Mouse (Mus musculus) CH12.LX (cell line): ENCODE measurements around the gene Rffl. TPM values are rescaled to one million over a fixed set of nuclear protein-coding genes. Genes with fewer than 3 reads are reported as not detected.

Experiments used
- DNase-seq: peaks from one replicate; pipeline ENCODE4 v3.0.0-alpha.2; 2013; ENCODE audit errors: extremely low read depth
- H3K27ac ChIP-seq: 2 replicates; pipeline ENCODE4 v1.5.1; 2012; ENCODE audit warnings: low read depth, mild to moderate bottlenecking, control low read depth, moderate library complexity; ENCODE audit not compliant: insufficient read depth
- H3K27me3 ChIP-seq: replicated peaks from 2 replicates; pipeline ENCODE3; 2012; ENCODE audit warnings: inconsistent platforms
- H3K36me3 ChIP-seq, 2 experiments: replicated peaks in 1 of 2; 2 replicates each; pipeline versions ENCODE3 to v1.6.1; 2012; ENCODE audit warnings: inconsistent platforms in 1 of 2, low read length in 1 of 2, mild to moderate bottlenecking in 1 of 2, mixed read lengths in 1 of 2, moderate library complexity in 1 of 2; ENCODE audit not compliant: control insufficient read depth in 1 of 2, insufficient read depth in 1 of 2
- H3K4me1 ChIP-seq, 2 experiments: 2 replicates each; pipeline ENCODE4 v1.6.1; 2012; ENCODE audit warnings: inconsistent platforms in 1 of 2, moderate library complexity in 1 of 2; ENCODE audit not compliant: insufficient read depth in 2 of 2, control insufficient read depth in 1 of 2
- H3K4me2 ChIP-seq: 2 replicates; pipeline ENCODE4 v1.6.1; 2012; ENCODE audit warnings: low read depth, mild to moderate bottlenecking, control low read depth; ENCODE audit not compliant: poor library complexity, insufficient read depth, severe bottlenecking
- H3K4me3 ChIP-seq, 3 experiments: fragments of 150-350 bp in 1 of 3; sonication (generic) in 1 of 3; replicated peaks in 1 of 3; 2 replicates each; pipeline versions ENCODE3 to v1.5.1; 2011 to 2012; ENCODE audit warnings: low read depth in 2 of 3, low read length in 2 of 3, mild to moderate bottlenecking in 2 of 3, moderate library complexity in 2 of 3, control low read depth in 1 of 3, improper control_type of control experiment in 1 of 3, inconsistent platforms in 1 of 3, mixed read lengths in 1 of 3; ENCODE audit not compliant: poor library complexity in 1 of 3
- H3K79me2 ChIP-seq: replicated peaks from 2 replicates; pipeline ENCODE4 v1.6.1; 2012; ENCODE audit warnings: mild to moderate bottlenecking, moderate library complexity; ENCODE audit not compliant: control insufficient read depth, poor library complexity, insufficient read depth, severe bottlenecking; ENCODE audit errors: extremely low read depth
- H3K9ac ChIP-seq: 2 replicates; pipeline ENCODE4 v1.6.1; 2012; ENCODE audit warnings: low read depth, mild to moderate bottlenecking, control low read depth, moderate library complexity; ENCODE audit not compliant: insufficient read depth
- H3K9me3 ChIP-seq: replicated peaks from 2 replicates; pipeline ENCODE3; 2012; ENCODE audit warnings: low read length, inconsistent platforms, mixed read lengths
- CTCF ChIP-seq, 2 experiments: IDR thresholded peaks in 1 of 2; conservative IDR thresholded peaks in 1 of 2; 2 replicates each; pipeline ENCODE4 v1.5.1; 2011 to 2012; ENCODE audit warnings: low read depth in 2 of 2, low read length in 2 of 2, improper control_type of control experiment in 1 of 2, inconsistent platforms in 1 of 2, mild to moderate bottlenecking in 1 of 2, moderate library complexity in 1 of 2
- ELF1 ChIP-seq: IDR thresholded peaks from 2 replicates; pipeline ENCODE4 v1.6.1; 2014; ENCODE audit warnings: low read depth, mild to moderate bottlenecking, inconsistent platforms, low read length, improper control_type of control experiment
- IRF4 ChIP-seq: IDR thresholded peaks from 2 replicates; pipeline ENCODE4 v1.6.1; 2014; ENCODE audit warnings: low read depth, mild to moderate bottlenecking, inconsistent platforms, low read length, improper control_type of control experiment
- JUND ChIP-seq: conservative IDR thresholded peaks from 2 replicates; pipeline ENCODE4 v1.6.1; 2011; ENCODE audit warnings: low read depth, low read length, improper control_type of control experiment
- MAFK ChIP-seq: IDR thresholded peaks from 2 replicates; pipeline ENCODE4 v1.6.1; 2011; ENCODE audit warnings: low read length, improper control_type of control experiment; ENCODE audit not compliant: insufficient replicate concordance
- NRF1 ChIP-seq: IDR thresholded peaks from 2 replicates; pipeline ENCODE4 v1.6.1; 2014; ENCODE audit warnings: low read depth, mild to moderate bottlenecking, inconsistent platforms, low read length, improper control_type of control experiment, moderate library complexity
- RAD21 ChIP-seq: IDR thresholded peaks from 2 replicates; pipeline ENCODE4 v1.6.1; 2011; ENCODE audit warnings: low read depth, mild to moderate bottlenecking, low read length, improper control_type of control experiment, moderate library complexity
- dilution Hi-C: fragments of 300-500 bp; cut with MboI; formaldehyde crosslinking; loops from 2 replicates; pipeline ENCODE4 v1.14.3; 2020; ENCODE audit warnings: low sequenced_read_pairs; ENCODE audit not compliant: extremely low pct_unique_long_range_greater_than_20kb, extremely low pct_ligation_motif_present
- in situ Hi-C: fragments of 300-500 bp; cut with MboI; formaldehyde crosslinking; loops from 3 replicates; pipeline ENCODE4 v1.14.3; 2019; ENCODE audit warnings: low sequenced_read_pairs, low pct_ligation_motif_present, low pct_unique_long_range_greater_than_20kb, mixed read lengths
- polyA plus RNA-seq: library from polyadenylated mRNA; unstranded; fragments of >175 nt; gene quantifications from 2 replicates; pipeline ENCODE4 v1.2.1, GENCODE M21; 2012; ENCODE audit warnings: low read depth; ENCODE audit not compliant: insufficient read length
- total RNA-seq, 2 experiments: library from RNA; depleted of rRNA; stranded (reverse); fragments of 300-350 nt in 1 of 2; fragments of >200 nt in 1 of 2; gene quantifications; 2 replicates each; pipeline ENCODE4 v1.2.3; 2012 to 2014

Rffl gene
- total and polyA plus RNA-seq, 3 experiments: 1.2 to 16.5 (median 3.0) TPM

DNA sequence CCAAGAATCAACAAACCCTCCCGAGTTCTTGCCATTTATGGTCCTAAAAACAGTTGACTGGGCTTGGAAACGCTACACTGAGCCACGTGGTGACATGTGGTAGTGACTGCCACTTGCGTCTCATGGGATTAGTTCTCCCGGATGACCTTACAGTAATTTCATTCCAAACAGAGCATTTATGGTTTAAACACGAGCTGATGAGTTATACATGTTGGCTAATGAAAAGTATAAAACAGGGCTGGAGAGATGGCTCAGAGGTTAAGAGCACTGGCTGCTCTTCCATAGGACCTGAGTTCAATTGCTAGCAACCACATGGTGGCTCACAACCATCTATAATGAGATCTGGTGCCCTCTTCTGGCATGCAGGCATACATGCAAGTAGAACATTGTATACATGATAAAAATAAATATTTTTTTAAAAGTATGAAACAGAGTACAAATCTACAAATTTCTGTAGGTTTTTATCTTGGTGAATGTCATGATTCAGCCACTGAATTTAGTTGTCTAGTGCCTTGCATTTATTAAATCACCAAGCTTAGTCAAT lies 108.7 kb downstream of the Rffl start:
- peaks cover 6% of the 10 kb centered on the region for H3K9me3 ChIP-seq
- H3K27me3 ChIP-seq: no peaks in the 10 kb centered on the region
- H3K36me3 ChIP-seq: peaks cover 0 to 10% of the 10 kb centered on the region in 2 experiments
- H3K4me3 ChIP-seq: no peak overlapping the region
- TF ChIP-seq RAD21: peak; percentile 14
- peak; percentile 16 to 64; a peak in 3 of 4 replicates for TF ChIP-seq CTCF (conservative IDR thresholded peaks at IDR 0.05 in 1 of 2, IDR thresholded peaks at IDR 0.05 in 1 of 2; ENCODE audit: low read depth in 2 of 2, low read length in 2 of 2)
- no peak for TF ChIP-seq NRF1
- no peak for TF ChIP-seq ELF1
- H3K9ac ChIP-seq: no peak overlapping the region
- H3K4me2 ChIP-seq: no peak overlapping the region
- peaks cover 29% of the 10 kb centered on the region for H3K79me2 ChIP-seq
- dilution Hi-C loops (no loop called here), in situ Hi-C loops (loop anchor here (25.0 kb wide), 1 partner anchor 425 kb away; the partner anchor contains the start of genes Slfn3 and Slfn4)
- no peak overlapping the region for H3K27ac ChIP-seq
- DNase-seq: no peak
- H3K4me1 ChIP-seq: peaks cover 0 to 28% of the 10 kb centered on the region in 2 experiments; a peak in 2 of 4 replicates

DNA sequence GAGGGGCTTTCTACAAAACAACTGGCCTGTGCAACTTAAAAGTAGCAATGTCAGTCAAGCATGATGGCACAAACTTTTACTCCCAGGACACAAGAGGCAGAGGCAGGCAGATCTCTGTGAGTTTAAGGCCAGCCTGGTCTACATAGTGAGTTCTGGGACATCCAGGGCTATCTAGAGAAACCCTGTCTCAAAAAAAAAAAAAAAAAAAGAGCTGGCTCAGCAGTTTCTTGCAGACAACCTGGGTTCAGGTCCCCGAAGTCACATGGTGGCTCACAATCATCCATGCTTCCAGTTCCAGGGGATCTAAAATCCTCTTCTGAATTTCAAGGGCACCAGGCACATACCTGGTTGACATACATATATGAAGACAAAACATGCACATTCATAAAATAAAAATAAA lies 115.1 kb downstream of the Rffl start:
- Histone ChIP-seq H3K27ac (no peak overlapping the region), H3K4me1 (peaks cover 0 to 12% of the 10 kb centered on the region in 2 experiments; a peak in 2 of 4 replicates), H3K9ac (no peak overlapping the region), H3K27me3 (no peaks in the 10 kb centered on the region), H3K36me3 (no peaks in the 10 kb centered on the region), H3K4me3 (no peak overlapping the region), H3K4me2 (no peak overlapping the region), H3K79me2 (no peaks in the 10 kb centered on the region), H3K9me3 (no peaks in the 10 kb centered on the region)
- DNase-seq: no peak
- dilution Hi-C loops (no loop called here), in situ Hi-C loops (loop anchor here (25.0 kb wide), 1 partner anchor 431 kb away; the partner anchor contains the start of genes Slfn3 and Slfn4)
- TF ChIP-seq IRF4 (no peak), JUND (no peak), MAFK (peak; percentile 90)

Other genes starting within 250 kb of the Rffl start
- 0.25 and 0.64 TPM in 2 replicates for gene Cct6b, start 106.9 kb downstream of the Rffl start, total RNA-seq (2012; rRNA removed)
- 0.44 and 0.58 TPM in 2 replicates for gene Cct6b, start 106.9 kb downstream of the Rffl start, total RNA-seq (2014; rRNA removed)
- 0.24 and 0.27 TPM in 2 replicates for gene Cct6b, start 106.9 kb downstream of the Rffl start, polyA plus RNA-seq
- gene Zfp830, start 106.9 kb downstream of the Rffl start, total RNA-seq (2012; rRNA removed): 32.4 and 39.9 TPM in 2 replicates
- gene Zfp830, start 106.9 kb downstream of the Rffl start, total RNA-seq (2014; rRNA removed): 28.7 and 29.9 TPM in 2 replicates
- gene Zfp830, start 106.9 kb downstream of the Rffl start, polyA plus RNA-seq: 38.7 and 44.2 TPM in 2 replicates
- 45.2 and 63.5 TPM in 2 replicates for gene Lig3, start 90.1 kb downstream of the Rffl start, total RNA-seq (2012; rRNA removed)
- 40.9 and 45.7 TPM in 2 replicates for gene Lig3, start 90.1 kb downstream of the Rffl start, total RNA-seq (2014; rRNA removed)
- gene Lig3, start 90.1 kb downstream of the Rffl start, polyA plus RNA-seq: 97.4 and 101 TPM in 2 replicates
- 27.2 and 35.5 TPM in 2 replicates for gene Rad51d, start 19.4 kb upstream of the Rffl start, total RNA-seq (2012; rRNA removed)
- gene Rad51d, start 19.4 kb upstream of the Rffl start, total RNA-seq (2014; rRNA removed): 15.0 and 15.7 TPM in 2 replicates
- gene Rad51d, start 19.4 kb upstream of the Rffl start, polyA plus RNA-seq: 27.6 and 33.3 TPM in 2 replicates
- gene Fndc8, start 20.9 kb upstream of the Rffl start, total RNA-seq (2012; rRNA removed): 0.08 TPM in 1 of 2 replicates, not detected in the other
- not detected in 2 replicates for gene Fndc8, start 20.9 kb upstream of the Rffl start, total RNA-seq (2014; rRNA removed)
- 0.22 and 0.36 TPM in 2 replicates for gene Fndc8, start 20.9 kb upstream of the Rffl start, polyA plus RNA-seq
- 69.1 and 80.0 TPM in 2 replicates for gene Nle1, start 37.2 kb upstream of the Rffl start, total RNA-seq (2012; rRNA removed)
- gene Nle1, start 37.2 kb upstream of the Rffl start, total RNA-seq (2014; rRNA removed): 54.4 and 54.9 TPM in 2 replicates
- 107 and 135 TPM in 2 replicates for gene Nle1, start 37.2 kb upstream of the Rffl start, polyA plus RNA-seq
- 0.08 TPM in 1 of 2 replicates, not detected in the other for gene Unc45b, start 39.3 kb upstream of the Rffl start, total RNA-seq (2012; rRNA removed)
- gene Unc45b, start 39.3 kb upstream of the Rffl start, total RNA-seq (2014; rRNA removed): 0.08 TPM in 1 of 2 replicates, not detected in the other
- 0.19 and 0.26 TPM in 2 replicates for gene Unc45b, start 39.3 kb upstream of the Rffl start, polyA plus RNA-seq
- gene Slfn5, start 80.1 kb upstream of the Rffl start, total RNA-seq (2012; rRNA removed): 0.17 and 0.67 TPM in 2 replicates
- 0.04 and 0.07 TPM in 2 replicates for gene Slfn5, start 80.1 kb upstream of the Rffl start, total RNA-seq (2014; rRNA removed)
- gene Slfn5, start 80.1 kb upstream of the Rffl start, polyA plus RNA-seq: 0.07 and 0.11 TPM in 2 replicates
- gene Slfn9, start 120.6 kb upstream of the Rffl start, total RNA-seq (2012; rRNA removed): 6.7 and 8.5 TPM in 2 replicates
- gene Slfn9, start 120.6 kb upstream of the Rffl start, total RNA-seq (2014; rRNA removed): 6.3 and 6.4 TPM in 2 replicates
- gene Slfn9, start 120.6 kb upstream of the Rffl start, polyA plus RNA-seq: 11.5 and 12.4 TPM in 2 replicates
- 6.3 and 7.7 TPM in 2 replicates for gene Slfn8, start 149.6 kb upstream of the Rffl start, total RNA-seq (2012; rRNA removed)
- 3.3 and 3.4 TPM in 2 replicates for gene Slfn8, start 149.6 kb upstream of the Rffl start, total RNA-seq (2014; rRNA removed)
- gene Slfn8, start 149.6 kb upstream of the Rffl start, polyA plus RNA-seq: 3.5 and 4.1 TPM in 2 replicates
- 209 and 215 TPM in 2 replicates for gene Slfn2, start 193.9 kb upstream of the Rffl start, total RNA-seq (2012; rRNA removed)
- gene Slfn2, start 193.9 kb upstream of the Rffl start, total RNA-seq (2014; rRNA removed): 211 and 241 TPM in 2 replicates
- 112 TPM in 2 replicates for gene Slfn2, start 193.9 kb upstream of the Rffl start, polyA plus RNA-seq
- not detected in 2 replicates for gene Slfn1, start 245.6 kb upstream of the Rffl start, total RNA-seq (2012; rRNA removed)
- gene Slfn1, start 245.6 kb upstream of the Rffl start, total RNA-seq (2014; rRNA removed): not detected in 2 replicates
- gene Slfn1, start 245.6 kb upstream of the Rffl start, polyA plus RNA-seq: not detected in 2 replicates